Mouse (Mus musculus) MEL-GATA-1-ER (cell line): ENCODE data around the gene Col18a1.
A peak's percentile ranks its signal among the peaks of the same experiment; 100 is the strongest.
"Not testable (repeated sequence)": the region's sequence is repeated elsewhere in the genome, so short reads cannot be mapped to it uniquely, and the experiment has no call there.

Experiments
- DNase-seq: peaks from one replicate; pipeline ENCODE4 v3.0.0-alpha.2; 2012; ENCODE audit warnings: low read depth; ENCODE audit errors: extremely low read depth

The Col18a1 gene

GRCm38 (mm10) chr10:77138304-77138703, 28.0 kb downstream of the Col18a1 start:
- no peak for DNase-seq

- DNase-seq, result no peak
These were observed 30.1 kb downstream of the Col18a1 start for GRCm38 (mm10) chr10:77136205-77136604.

- no peak for DNase-seq
These were observed 31.0 kb downstream of the Col18a1 start for GRCm38 (mm10) chr10:77135274-77135829.

- not testable (repeated sequence) for DNase-seq
These were observed 31.6 kb downstream of the Col18a1 start for GRCm38 (mm10) chr10:77134807-77135152.

- peak; percentile 41 for DNase-seq
These were observed 32.2 kb downstream of the Col18a1 start for GRCm38 (mm10) chr10:77133951-77134806.

GRCm38 (mm10) chr10:77132118-77132517, 34.2 kb downstream of the Col18a1 start:
- no peak for DNase-seq

- no peak for DNase-seq
These were observed 34.8 kb downstream of the Col18a1 start for GRCm38 (mm10) chr10:77131536-77131935.

- peak; percentile 78 for DNase-seq
These were observed 35.6 kb downstream of the Col18a1 start for GRCm38 (mm10) chr10:77130561-77131240.

GRCm38 (mm10) chr10:77129637-77130410, 36.5 kb downstream of the Col18a1 start:
- DNase-seq, result no peak

GRCm38 (mm10) chr10:77127926-77128325, 38.4 kb downstream of the Col18a1 start:
- DNase-seq, result no peak

- no peak for DNase-seq
These were observed 39.8 kb downstream of the Col18a1 start for GRCm38 (mm10) chr10:77126590-77126989.

- DNase-seq, result no peak
These were observed 41.1 kb downstream of the Col18a1 start for GRCm38 (mm10) chr10:77125078-77125731.

GRCm38 (mm10) chr10:77123953-77124352, 42.4 kb downstream of the Col18a1 start:
- no peak for DNase-seq

- no peak for DNase-seq
These were observed 44.9 kb downstream of the Col18a1 start for GRCm38 (mm10) chr10:77121287-77122022.

GRCm38 (mm10) chr10:77120501-77120900, 45.8 kb downstream of the Col18a1 start:
- no peak for DNase-seq

- DNase-seq, result no peak
These were observed 46.9 kb downstream of the Col18a1 start for GRCm38 (mm10) chr10:77119437-77119836.

- DNase-seq, result no peak
These were observed 48.0 kb downstream of the Col18a1 start for GRCm38 (mm10) chr10:77118361-77118760.

- no peak for DNase-seq
These were observed 49.6 kb downstream of the Col18a1 start for GRCm38 (mm10) chr10:77116537-77117455.
